Mouse (Mus musculus) megakaryocyte-erythroid progenitor cell, adult 5 weeks (primary cell): Measurements from ENCODE around the gene Prdx6. TPM values are rescaled to one million over a fixed set of nuclear protein-coding genes. Genes with fewer than 3 reads are reported as not detected.

Experiments
- polyA plus RNA-seq: library from polyadenylated mRNA; stranded (reverse); fragments of >175 nt; gene quantifications from 2 replicates; pipeline ENCODE4 v1.2.3, GENCODE M21; 2012

Prdx6 gene
- 29.8 and 39.8 TPM in 2 replicates for polyA plus RNA-seq

GRCm38 (mm10) chr1:161250604-161251416 lies at the start of gene Prdx6:
TSS of gene Prdx6 (minus strand) at chr1:161251219.

Other genes with a start within 250 kb of the Prdx6 start
- gene Zbtb37, start 216.4 kb downstream of the Prdx6 start, polyA plus RNA-seq, result 0.12 and 0.36 TPM in 2 replicates
- 2.3 and 4.4 TPM in 2 replicates for gene Dars2, start 180.6 kb downstream of the Prdx6 start, polyA plus RNA-seq
- gene Cenpl, start 180.5 kb downstream of the Prdx6 start, polyA plus RNA-seq, result 10.9 and 13.1 TPM in 2 replicates
- 1.5 and 1.6 TPM in 2 replicates for gene Klhl20, start 119.7 kb downstream of the Prdx6 start, polyA plus RNA-seq
- gene Ankrd45, start 108.5 kb downstream of the Prdx6 start, polyA plus RNA-seq, result not detected in 2 replicates
- not detected in 2 replicates for gene Tex50, start 91.9 kb downstream of the Prdx6 start, polyA plus RNA-seq
- gene Tnfsf4, start 144.2 kb upstream of the Prdx6 start, polyA plus RNA-seq, result 0.03 TPM in 1 of 2 replicates, not detected in the other
- gene Tnfsf18, start 243.4 kb upstream of the Prdx6 start, polyA plus RNA-seq, result not detected in 2 replicates